28 mouse cellular contexts compared by ENCODE assay signal in the genomic region with DNA sequence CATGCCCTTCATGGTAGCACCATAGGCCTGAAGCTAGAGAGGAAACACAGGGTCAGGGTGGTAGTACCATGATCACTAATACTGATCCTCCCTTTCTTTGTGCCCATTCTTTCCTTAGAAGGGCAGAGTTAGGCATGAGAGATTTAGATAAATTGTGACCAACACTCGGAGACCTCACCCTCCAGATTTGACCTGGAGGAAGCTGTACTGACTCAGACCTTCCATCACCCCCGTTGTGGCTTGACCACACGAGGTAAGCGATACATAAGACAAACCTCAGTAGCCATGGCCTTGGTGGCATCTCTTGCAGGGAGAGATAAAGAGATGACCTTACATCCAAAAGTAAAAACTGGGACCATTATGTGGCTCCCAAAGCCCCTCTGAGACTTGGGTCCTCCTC. TPM values are rescaled to one million over a fixed set of nuclear protein-coding genes. Genes with fewer than 3 reads are reported as not detected.
A peak's percentile ranks its signal among the peaks of the same experiment; 100 is the strongest.
DNase-seq lines count a peak whose midpoint lies in the region; ATAC-seq lines count a peak whose summit lies in the region.
"Had no signal": no experiment of that assay in that cellular context is flagged by ENCODE, and none has a peak within 500 bp of the region (broad histone marks: within the 10 kb centered on the region; RNA-seq: fewer than 3 reads in every experiment).

No protein-coding gene starts in this region.

- ATAC-seq in forebrain, embryonic 12.5 days (ENCODE audit: low FRiP score): no peak
- ATAC-seq in kidney, embryonic 14.5 days (ENCODE audit: low FRiP score, low TSS enrichment): no peak
- no peak for ATAC-seq in midbrain, embryonic 14.5 days (ENCODE audit: low FRiP score, low TSS enrichment)
- ATAC-seq in midbrain, embryonic 16.5 days: no peak
- ATAC-seq: CD4-positive, CD25-positive, alpha-beta regulatory T cell, adult 4 months; intestine, embryonic 15.5 days; liver, embryonic 12.5 days had no signal

- no peaks in the 10 kb centered on the region for H3K27me3 ChIP-seq in forebrain, embryonic 12.5 days
- no peaks in the 10 kb centered on the region for H3K27me3 ChIP-seq in forebrain, embryonic 10.5 days (ENCODE audit: poor library complexity, severe bottlenecking)
- no peaks in the 10 kb centered on the region for H3K27me3 ChIP-seq in kidney, embryonic 14.5 days (ENCODE audit: control insufficient read depth, insufficient read depth, low read length)
- H3K27me3 ChIP-seq in midbrain, embryonic 14.5 days (ENCODE audit: control insufficient read depth, insufficient read depth, low read length): no peaks in the 10 kb centered on the region
- H3K27me3 ChIP-seq in midbrain, embryonic 16.5 days (ENCODE audit: control insufficient read depth, insufficient read depth, low read depth, low read length): no peaks in the 10 kb centered on the region
- H3K27me3 ChIP-seq: forebrain, embryonic 13.5 days; heart, embryonic 12.5 days; hindbrain, embryonic 15.5 days; intestine, embryonic 15.5 days; limb, embryonic 13.5 days; liver, embryonic 12.5 days; stomach, embryonic 15.5 days had no signal

- peak overlapping the region; percentile 79; the same call in 1 of the 2 replicates for H3K27ac ChIP-seq in forebrain, embryonic 12.5 days
- H3K27ac ChIP-seq in forebrain, embryonic 10.5 days: no peak overlapping the region
- H3K27ac ChIP-seq in kidney, embryonic 14.5 days (ENCODE audit: low read depth, low read length): peak overlapping the region; percentile 38; the same call in 1 of the 2 replicates
- peak overlapping the region; percentile 74; the same call in 1 of the 2 replicates for H3K27ac ChIP-seq in midbrain, embryonic 14.5 days (replicated peaks; ENCODE audit: low read depth, low read length)
- no peak overlapping the region for H3K27ac ChIP-seq in midbrain, embryonic 16.5 days (ENCODE audit: low read length)
- H3K27ac ChIP-seq: intestine, embryonic 15.5 days; kidney, postnatal 0 days; limb, embryonic 13.5 days; stomach, embryonic 15.5 days had no signal

- H3K36me3 ChIP-seq in forebrain, embryonic 12.5 days (replicated peaks): peaks cover 15% of the 10 kb centered on the region
- H3K36me3 ChIP-seq in forebrain, embryonic 10.5 days (replicated peaks): peaks cover 17% of the 10 kb centered on the region
- H3K36me3 ChIP-seq in kidney, embryonic 14.5 days (ENCODE audit: control insufficient read depth, insufficient read depth, low read length): no peaks in the 10 kb centered on the region
- peaks cover 13% of the 10 kb centered on the region for H3K36me3 ChIP-seq in midbrain, embryonic 14.5 days (ENCODE audit: control insufficient read depth, insufficient read depth, low read length)
- H3K36me3 ChIP-seq in midbrain, embryonic 16.5 days (ENCODE audit: control insufficient read depth, insufficient read depth, low read length): peaks cover 3% of the 10 kb centered on the region
- H3K36me3 ChIP-seq: intestine, embryonic 15.5 days; stomach, embryonic 15.5 days had no signal

- 90% methylated on average over 4 of the region's 4 CpGs for WGBS in forebrain, embryonic 12.5 days
- 88% methylated on average over 4 of the region's 4 CpGs for WGBS in forebrain, embryonic 10.5 days
- 61% methylated on average over 4 of the region's 4 CpGs for WGBS in kidney, embryonic 14.5 days
- 85% methylated on average over 4 of the region's 4 CpGs for WGBS in midbrain, embryonic 14.5 days
- 89% methylated on average over 4 of the region's 4 CpGs for WGBS in midbrain, embryonic 16.5 days

- H3K9me3 ChIP-seq in forebrain, embryonic 12.5 days: no peaks in the 10 kb centered on the region
- H3K9me3 ChIP-seq in forebrain, embryonic 10.5 days: no peaks in the 10 kb centered on the region
- no peaks in the 10 kb centered on the region for H3K9me3 ChIP-seq in kidney, embryonic 14.5 days (ENCODE audit: control insufficient read depth, low read length)
- H3K9me3 ChIP-seq in midbrain, embryonic 14.5 days (ENCODE audit: control insufficient read depth, low read length): no peaks in the 10 kb centered on the region
- no peaks in the 10 kb centered on the region for H3K9me3 ChIP-seq in midbrain, embryonic 16.5 days (replicated peaks; ENCODE audit: control insufficient read depth, low read length, poor library complexity, severe bottlenecking)
- H3K9me3 ChIP-seq: forebrain, embryonic 13.5 days; heart, embryonic 12.5 days; hindbrain, embryonic 15.5 days; intestine, embryonic 15.5 days; limb, embryonic 13.5 days; liver, embryonic 12.5 days; stomach, embryonic 15.5 days had no signal

- H3K4me2 ChIP-seq in forebrain, embryonic 12.5 days: no peak overlapping the region
- no peak overlapping the region for H3K4me2 ChIP-seq in kidney, embryonic 14.5 days (replicated peaks; ENCODE audit: low read depth, low read length)
- H3K4me2 ChIP-seq in midbrain, embryonic 14.5 days (ENCODE audit: low read length): no peak overlapping the region
- no peak overlapping the region for H3K4me2 ChIP-seq in midbrain, embryonic 16.5 days (ENCODE audit: low read length)
- H3K4me2 ChIP-seq: forebrain, embryonic 13.5 days; heart, embryonic 12.5 days; intestine, embryonic 15.5 days; limb, embryonic 13.5 days; liver, embryonic 12.5 days; midbrain, embryonic 11.5 days; stomach, embryonic 15.5 days had no signal

- no peak for DNase-seq in forebrain, embryonic 10.5 days (ENCODE audit: extremely low spot score, low spot score)
- no peak for DNase-seq in kidney, postnatal 4 days
- no peak for DNase-seq in midbrain, embryonic 14.5 days
- DNase-seq in natural killer cell, adult 2 months (ENCODE audit: low spot score in 2 of 2): peak; percentile 48 to 72
- DNase-seq in right cerebral cortex, postnatal 4 days: no peak
- DNase-seq: adrenal gland, postnatal 25 days; cerebellum, adult 9-10 months; gastrocnemius, postnatal 14 days; heart, postnatal 10 days; lung, adult 18-20 months; lung, postnatal 10 days; right cerebral cortex, adult 18-20 months; thymus, adult 2 months; thymus, postnatal 4 days had no signal

- no peak overlapping the region for H3K4me3 ChIP-seq in forebrain, embryonic 12.5 days (replicated peaks)
- H3K4me3 ChIP-seq in forebrain, embryonic 10.5 days: no peak overlapping the region
- H3K4me3 ChIP-seq in kidney, embryonic 14.5 days (ENCODE audit: low read length): no peak overlapping the region
- no peak overlapping the region for H3K4me3 ChIP-seq in midbrain, embryonic 14.5 days (replicated peaks; ENCODE audit: low read depth, low read length)
- H3K4me3 ChIP-seq in midbrain, embryonic 16.5 days (ENCODE audit: low read depth, low read length): no peak overlapping the region
- H3K4me3 ChIP-seq: forebrain, embryonic 13.5 days; heart, embryonic 12.5 days; hindbrain, embryonic 15.5 days; intestine, embryonic 15.5 days; limb, embryonic 13.5 days; liver, embryonic 12.5 days; myocyte; stomach, embryonic 15.5 days had no signal

- H3K9ac ChIP-seq in forebrain, embryonic 12.5 days: no peak overlapping the region
- no peak overlapping the region for H3K9ac ChIP-seq in kidney, embryonic 14.5 days (ENCODE audit: low read depth, low read length)
- H3K9ac ChIP-seq in midbrain, embryonic 14.5 days (replicated peaks; ENCODE audit: low read length): no peak overlapping the region
- H3K9ac ChIP-seq in midbrain, embryonic 16.5 days (ENCODE audit: low read depth, low read length): no peak overlapping the region
- H3K9ac ChIP-seq: heart, embryonic 12.5 days; hindbrain, embryonic 15.5 days; intestine, embryonic 15.5 days; liver, embryonic 12.5 days; stomach, embryonic 15.5 days had no signal

- peaks cover 35% of the 10 kb centered on the region for H3K4me1 ChIP-seq in forebrain, embryonic 12.5 days
- peaks cover 33% of the 10 kb centered on the region for H3K4me1 ChIP-seq in forebrain, embryonic 10.5 days
- H3K4me1 ChIP-seq in kidney, embryonic 14.5 days (ENCODE audit: control insufficient read depth, insufficient read depth, low read length): peaks cover 26% of the 10 kb centered on the region
- H3K4me1 ChIP-seq in midbrain, embryonic 14.5 days (ENCODE audit: control insufficient read depth, insufficient read depth, low read length): peaks cover 19% of the 10 kb centered on the region
- peaks cover 17% of the 10 kb centered on the region for H3K4me1 ChIP-seq in midbrain, embryonic 16.5 days (ENCODE audit: control insufficient read depth, insufficient read depth, low read length)

RNA-seq across cellular contexts. Expression of a gene that starts 5.7 kb away (rescaled TPM):
- 4.3 and 5.6 TPM in 2 replicates for polyA plus RNA-seq in forebrain, embryonic 12.5 days (2016; fragmentation: Nextera tagmentation; extraction: Ambion mirVana)
- 3.7 and 4.2 TPM in 2 replicates for polyA plus RNA-seq in forebrain, embryonic 10.5 days (2016; fragmentation: Nextera tagmentation; extraction: Ambion mirVana)
- polyA plus RNA-seq in kidney, embryonic 14.5 days (2014; fragmentation: Nextera tagmentation; extraction: Ambion mirVana): 1.4 and 2.2 TPM in 2 replicates
- 2.7 and 4.3 TPM in 2 replicates for polyA plus RNA-seq in midbrain, embryonic 14.5 days (2014; fragmentation: Nextera tagmentation; extraction: Ambion mirVana)
- polyA plus RNA-seq in midbrain, embryonic 16.5 days (2015; fragmentation: Nextera tagmentation; extraction: Ambion mirVana): 4.6 and 4.8 TPM in 2 replicates

RNA-seq across cellular contexts. Expression of a gene that starts 9.2 kb away (rescaled TPM):
- polyA plus RNA-seq in forebrain, embryonic 12.5 days (2016; fragmentation: Nextera tagmentation; extraction: Ambion mirVana): 7.5 and 8.9 TPM in 2 replicates
- 3.0 and 3.4 TPM in 2 replicates for polyA plus RNA-seq in forebrain, embryonic 10.5 days (2016; fragmentation: Nextera tagmentation; extraction: Ambion mirVana)
- 3.0 and 3.7 TPM in 2 replicates for polyA plus RNA-seq in kidney, embryonic 14.5 days (2014; fragmentation: Nextera tagmentation; extraction: Ambion mirVana)
- polyA plus RNA-seq in midbrain, embryonic 14.5 days (2014; fragmentation: Nextera tagmentation; extraction: Ambion mirVana): 10.2 and 10.3 TPM in 2 replicates
- 11.8 and 12.6 TPM in 2 replicates for polyA plus RNA-seq in midbrain, embryonic 16.5 days (2015; fragmentation: Nextera tagmentation; extraction: Ambion mirVana)

RNA-seq across cellular contexts. Expression of a gene that starts 15.4 kb away (rescaled TPM):
- 24.0 and 28.1 TPM in 2 replicates for polyA plus RNA-seq in forebrain, embryonic 12.5 days (2016; fragmentation: Nextera tagmentation; extraction: Ambion mirVana)
- 20.2 and 20.3 TPM in 2 replicates for polyA plus RNA-seq in forebrain, embryonic 10.5 days (2016; fragmentation: Nextera tagmentation; extraction: Ambion mirVana)
- polyA plus RNA-seq in kidney, embryonic 14.5 days (2014; fragmentation: Nextera tagmentation; extraction: Ambion mirVana): 16.9 and 21.9 TPM in 2 replicates
- polyA plus RNA-seq in midbrain, embryonic 14.5 days (2014; fragmentation: Nextera tagmentation; extraction: Ambion mirVana): 26.5 and 27.9 TPM in 2 replicates
- polyA plus RNA-seq in midbrain, embryonic 16.5 days (2015; fragmentation: Nextera tagmentation; extraction: Ambion mirVana): 23.0 and 23.8 TPM in 2 replicates

RNA-seq across cellular contexts. Expression of a gene that starts 31.2 kb away (rescaled TPM):
- 2.6 and 2.8 TPM in 2 replicates for polyA plus RNA-seq in forebrain, embryonic 12.5 days (2016; fragmentation: Nextera tagmentation; extraction: Ambion mirVana)
- polyA plus RNA-seq in forebrain, embryonic 10.5 days (2016; fragmentation: Nextera tagmentation; extraction: Ambion mirVana): 0.98 and 1.0 TPM in 2 replicates
- 2.9 and 4.7 TPM in 2 replicates for polyA plus RNA-seq in kidney, embryonic 14.5 days (2014; fragmentation: Nextera tagmentation; extraction: Ambion mirVana)
- 0.42 and 0.43 TPM in 2 replicates for polyA plus RNA-seq in midbrain, embryonic 14.5 days (2014; fragmentation: Nextera tagmentation; extraction: Ambion mirVana)
- polyA plus RNA-seq in midbrain, embryonic 16.5 days (2015; fragmentation: Nextera tagmentation; extraction: Ambion mirVana): 0.30 and 0.67 TPM in 2 replicates

RNA-seq across cellular contexts. Expression of a gene that starts 40.6 kb away (rescaled TPM):
- polyA plus RNA-seq in forebrain, embryonic 12.5 days (2016; fragmentation: Nextera tagmentation; extraction: Ambion mirVana): 0.44 and 0.63 TPM in 2 replicates
- polyA plus RNA-seq in forebrain, embryonic 10.5 days (2016; fragmentation: Nextera tagmentation; extraction: Ambion mirVana): 0.15 and 0.21 TPM in 2 replicates
- polyA plus RNA-seq in kidney, embryonic 14.5 days (2014; fragmentation: Nextera tagmentation; extraction: Ambion mirVana): 0.09 and 0.18 TPM in 2 replicates
- polyA plus RNA-seq in midbrain, embryonic 14.5 days (2014; fragmentation: Nextera tagmentation; extraction: Ambion mirVana): 1.4 and 2.6 TPM in 2 replicates
- polyA plus RNA-seq in midbrain, embryonic 16.5 days (2015; fragmentation: Nextera tagmentation; extraction: Ambion mirVana): 6.1 and 8.3 TPM in 2 replicates
- polyA plus RNA-seq: kidney, postnatal 0 days; thymus, adult 2 months had no signal

Comparison
In these comparisons a context has a peak if more than half of its experiments do, and no peak if none do; other contexts are left out.
1. H3K27ac ChIP-seq: peak in forebrain, embryonic 12.5 days (single experiment), kidney, embryonic 14.5 days (single experiment) and midbrain, embryonic 14.5 days (single experiment); none in forebrain, embryonic 10.5 days (single experiment) and midbrain, embryonic 16.5 days (single experiment).
2. DNase-seq: peak in natural killer cell, adult 2 months (2 of 2); none in forebrain, embryonic 10.5 days (single experiment), kidney, postnatal 4 days (0 of 2), midbrain, embryonic 14.5 days (single experiment) and right cerebral cortex, postnatal 4 days (single experiment).